In the genomic region with DNA sequence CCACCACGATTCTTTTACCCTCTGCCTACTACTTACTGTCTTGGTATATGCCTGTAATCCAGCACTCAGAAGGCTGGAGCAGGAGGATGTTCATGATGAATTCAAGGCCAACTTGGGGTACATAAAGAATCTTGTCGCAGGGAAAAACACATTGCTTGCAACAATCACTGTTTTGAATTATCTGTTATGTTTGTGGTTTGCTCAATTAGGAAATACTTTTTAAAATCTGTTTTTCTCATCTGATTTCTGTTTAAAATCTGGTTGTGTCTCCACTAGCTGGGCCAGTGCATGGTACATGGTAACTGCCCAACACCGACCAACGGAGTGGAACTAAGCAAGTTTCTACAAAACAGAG, we compare ENCODE assay signal across 8 mouse cellular contexts. TPM values are rescaled to one million over a fixed set of nuclear protein-coding genes. Genes with fewer than 3 reads are reported as not detected.
DNase-seq lines count a peak whose midpoint lies in the region; ATAC-seq and TF ChIP-seq lines count a peak whose summit lies in the region.

No protein-coding gene starts in this region.

- H3K9ac ChIP-seq in forebrain, embryonic 14.5 days (ENCODE audit: low read length): peak overlapping the region; percentile 79
- H3K9ac ChIP-seq in liver, embryonic 15.5 days: peak overlapping the region; percentile 86

- ATAC-seq in forebrain, embryonic 14.5 days: no peak
- ATAC-seq in liver, embryonic 15.5 days (ENCODE audit: insufficient read depth): no peak
- ATAC-seq in CD4-positive, CD25-positive, alpha-beta regulatory T cell, adult 4 months: no peak

- H3K9me3 ChIP-seq in heart, embryonic 10.5 days: no peaks in the 10 kb centered on the region
- no peaks in the 10 kb centered on the region for H3K9me3 ChIP-seq in forebrain, embryonic 14.5 days (replicated peaks; ENCODE audit: control insufficient read depth, low read length)
- no peaks in the 10 kb centered on the region for H3K9me3 ChIP-seq in liver, embryonic 15.5 days (replicated peaks)

- peak overlapping the region; percentile 86 for H3ac ChIP-seq in C2C12 (ENCODE audit: control insufficient read depth, insufficient read length, low read depth)

- H3K27ac ChIP-seq in heart, embryonic 10.5 days: peak overlapping the region; percentile 86
- no peak overlapping the region for H3K27ac ChIP-seq in forebrain, embryonic 14.5 days (ENCODE audit: low read depth, low read length)
- peak overlapping the region; percentile 69 for H3K27ac ChIP-seq in liver, embryonic 15.5 days (replicated peaks)

- H3K4me3 ChIP-seq in heart, embryonic 10.5 days: peak overlapping the region; percentile 77
- peak overlapping the region; percentile 65 for H3K4me3 ChIP-seq in C2C12 (ENCODE audit: insufficient read depth, poor library complexity, severe bottlenecking)
- peak overlapping the region; percentile 78 for H3K4me3 ChIP-seq in forebrain, embryonic 14.5 days (ENCODE audit: low read depth, low read length)
- H3K4me3 ChIP-seq in liver, embryonic 15.5 days (replicated peaks): peak overlapping the region; percentile 92

- no peaks in the 10 kb centered on the region for H3K27me3 ChIP-seq in heart, embryonic 10.5 days (ENCODE audit: insufficient read depth, poor library complexity, severe bottlenecking)
- H3K27me3 ChIP-seq in C2C12 (ENCODE audit: control insufficient read depth, insufficient read depth, insufficient read length): no peaks in the 10 kb centered on the region
- no peaks in the 10 kb centered on the region for H3K27me3 ChIP-seq in forebrain, embryonic 14.5 days (replicated peaks; ENCODE audit: control insufficient read depth, insufficient read depth, low read length)
- no peaks in the 10 kb centered on the region for H3K27me3 ChIP-seq in liver, embryonic 15.5 days

- peaks cover 17% of the 10 kb centered on the region; the same call in 1 of the 2 replicates for H3K36me3 ChIP-seq in heart, embryonic 10.5 days
- no peaks in the 10 kb centered on the region for H3K36me3 ChIP-seq in C2C12 (ENCODE audit: control insufficient read depth, insufficient read depth)
- H3K36me3 ChIP-seq in forebrain, embryonic 14.5 days (ENCODE audit: control insufficient read depth, insufficient read depth, low read length): 0 out of 2 replicates have a peak, but pooled peaks cover 11% of the 10 kb centered on the region
- H3K36me3 ChIP-seq in liver, embryonic 15.5 days (replicated peaks): 0 out of 2 replicates have a peak, but pooled peaks cover 3% of the 10 kb centered on the region

- peaks cover 6% of the 10 kb centered on the region for H3K79me2 ChIP-seq in C2C12 (ENCODE audit: control insufficient read depth, insufficient read depth)

- peak overlapping the region; percentile 67 for H3K4me2 ChIP-seq in forebrain, embryonic 14.5 days (ENCODE audit: low read length)
- peak overlapping the region; percentile 72 for H3K4me2 ChIP-seq in liver, embryonic 15.5 days

- no peak for TF ChIP-seq CTCF in C2C12 (IDR thresholded peaks at IDR 0.05; ENCODE audit: control insufficient read depth, insufficient read depth, insufficient read length)

- peaks cover 2% of the 10 kb centered on the region for H3K79me3 ChIP-seq in C2C12 (ENCODE audit: low read depth)

- peaks cover 21% of the 10 kb centered on the region for H3K4me1 ChIP-seq in heart, embryonic 10.5 days
- no peaks in the 10 kb centered on the region; the same call in 1 of the 2 replicates for H3K4me1 ChIP-seq in forebrain, embryonic 14.5 days (ENCODE audit: control insufficient read depth, insufficient read depth, low read length)
- peaks cover 27% of the 10 kb centered on the region for H3K4me1 ChIP-seq in liver, embryonic 15.5 days (replicated peaks)

- WGBS in heart, embryonic 10.5 days: 33% methylated on average over 4 of the region's 4 CpGs
- 29% methylated on average over 4 of the region's 4 CpGs for WGBS in forebrain, embryonic 14.5 days
- 17% methylated on average over 4 of the region's 4 CpGs for WGBS in liver, embryonic 15.5 days (ENCODE audit: insufficient replicate concordance)

- DNase-seq in heart, embryonic 10.5 days (ENCODE audit: low spot score): no peak
- no peak for DNase-seq in heart, adult 18-20 months
- DNase-seq in forebrain, embryonic 14.5 days (ENCODE audit: low spot score): no peak
- DNase-seq in natural killer cell, adult 2 months (ENCODE audit: low spot score in 2 of 2): no peak
- no peak for DNase-seq in right cerebral cortex, postnatal 4 days

TF ChIP-seq in C2C12, 6 proteins besides CTCF, POLR2A, EP300 and RAD21:
- TF ChIP-seq FOSL1 (IDR thresholded peaks at IDR 0.05; ENCODE audit: insufficient read depth, low read length, poor library complexity, severe bottlenecking) (no peak), USF1 (IDR thresholded peaks at IDR 0.05; ENCODE audit: low read depth) (no peak), CEBPB (IDR thresholded peaks at IDR 0.05; ENCODE audit: low read depth) (no peak), MAX (IDR thresholded peaks at IDR 0.05) (no peak), MYOG (IDR thresholded peaks at IDR 0.05; ENCODE audit: control insufficient read depth, extremely low read depth, insufficient read length) (no peak), MYOD1 (IDR thresholded peaks at IDR 0.05; ENCODE audit: control insufficient read depth, insufficient read length, low read depth) (no peak)
TF ChIP-seq in C2C12: peak in this region for 0.

RNA-seq across cellular contexts. Expression of a gene that starts 0.6 kb away (rescaled TPM):
- 58.4 and 65.6 TPM in 2 replicates for polyA plus RNA-seq in heart, embryonic 10.5 days (2016; fragmentation: Nextera tagmentation; extraction: Ambion mirVana)
- 100 to 1,000 TPM; 105 to 108 TPM for total RNA-seq in heart, adult 18-20 months (2021)
- 32.6 TPM for polyA plus RNA-seq in C2C12 (2012; fragmentation: generic; extraction: Trizol)
- polyA plus RNA-seq in forebrain, embryonic 14.5 days (2014; fragmentation: Nextera tagmentation; extraction: Ambion mirVana): 47.2 and 56.2 TPM in 2 replicates
- 21.9 and 26.2 TPM in 2 replicates for polyA plus RNA-seq in liver, embryonic 15.5 days (2015; fragmentation: Nextera tagmentation; extraction: Ambion mirVana)
- 10 to 100 TPM; 35.8 to 55.9 TPM for polyA plus RNA-seq in CD4-positive, CD25-positive, alpha-beta regulatory T cell, adult 4 months (2017; shearing (Covaris generic))

RNA-seq across cellular contexts. Expression of a gene that starts 13.5 kb away (rescaled TPM):
- 9.6 and 10.8 TPM in 2 replicates for polyA plus RNA-seq in heart, embryonic 10.5 days (2016; fragmentation: Nextera tagmentation; extraction: Ambion mirVana)
- total RNA-seq in heart, adult 18-20 months (2021): 1 to 10 TPM; 3.8 to 3.9 TPM
- polyA plus RNA-seq in C2C12 (2012; fragmentation: generic; extraction: Trizol): 8.0 TPM
- polyA plus RNA-seq in forebrain, embryonic 14.5 days (2014; fragmentation: Nextera tagmentation; extraction: Ambion mirVana): 11.3 and 13.4 TPM in 2 replicates
- polyA plus RNA-seq in liver, embryonic 15.5 days (2015; fragmentation: Nextera tagmentation; extraction: Ambion mirVana): 4.9 and 6.6 TPM in 2 replicates
- 1 to 10 TPM; 4.7 to 7.3 TPM for polyA plus RNA-seq in CD4-positive, CD25-positive, alpha-beta regulatory T cell, adult 4 months (2017; shearing (Covaris generic))

RNA-seq across cellular contexts. Expression of a gene that starts 13.6 kb away (rescaled TPM):
- not detected in 2 replicates for polyA plus RNA-seq in heart, embryonic 10.5 days (2016; fragmentation: Nextera tagmentation; extraction: Ambion mirVana)
- total RNA-seq in heart, adult 18-20 months (2021): under 1 TPM in 1 of 2 experiments, not detected in 1; 0.55 TPM
- not detected for polyA plus RNA-seq in C2C12 (2012; fragmentation: generic; extraction: Trizol)
- polyA plus RNA-seq in forebrain, embryonic 14.5 days (2014; fragmentation: Nextera tagmentation; extraction: Ambion mirVana): not detected in 2 replicates
- polyA plus RNA-seq in liver, embryonic 15.5 days (2015; fragmentation: Nextera tagmentation; extraction: Ambion mirVana): not detected in 2 replicates
- polyA plus RNA-seq in CD4-positive, CD25-positive, alpha-beta regulatory T cell, adult 4 months (2017; shearing (Covaris generic)): not detected

RNA-seq across cellular contexts. Expression of a gene that starts 14.4 kb away (rescaled TPM):
- 246 and 375 TPM in 2 replicates for polyA plus RNA-seq in heart, embryonic 10.5 days (2016; fragmentation: Nextera tagmentation; extraction: Ambion mirVana)
- total RNA-seq in heart, adult 18-20 months (2021): 1 to 10 TPM; 7.1 to 9.8 TPM
- polyA plus RNA-seq in C2C12 (2012; fragmentation: generic; extraction: Trizol): 52.4 TPM
- polyA plus RNA-seq in forebrain, embryonic 14.5 days (2014; fragmentation: Nextera tagmentation; extraction: Ambion mirVana): 0.19 and 0.72 TPM in 2 replicates
- 0.96 and 1.4 TPM in 2 replicates for polyA plus RNA-seq in liver, embryonic 15.5 days (2015; fragmentation: Nextera tagmentation; extraction: Ambion mirVana)
- under 1 TPM in 1 of 2 experiments, not detected in 1; 0.22 TPM for polyA plus RNA-seq in CD4-positive, CD25-positive, alpha-beta regulatory T cell, adult 4 months (2017; shearing (Covaris generic))

RNA-seq across cellular contexts. Expression of a gene that starts 32.3 kb away (rescaled TPM):
- polyA plus RNA-seq in heart, embryonic 10.5 days (2016; fragmentation: Nextera tagmentation; extraction: Ambion mirVana): 149 and 176 TPM in 2 replicates
- total RNA-seq in heart, adult 18-20 months (2021): 10 to 100 TPM; 35.2 to 36.2 TPM
- polyA plus RNA-seq in C2C12 (2012; fragmentation: generic; extraction: Trizol): 183 TPM
- polyA plus RNA-seq in forebrain, embryonic 14.5 days (2014; fragmentation: Nextera tagmentation; extraction: Ambion mirVana): 213 and 240 TPM in 2 replicates
- polyA plus RNA-seq in liver, embryonic 15.5 days (2015; fragmentation: Nextera tagmentation; extraction: Ambion mirVana): 88.8 and 89.4 TPM in 2 replicates
- 10 to 100 TPM; 76.4 to 95.1 TPM for polyA plus RNA-seq in CD4-positive, CD25-positive, alpha-beta regulatory T cell, adult 4 months (2017; shearing (Covaris generic))
